ENCODE assay signal across 12 mouse cellular contexts in the genomic region with DNA sequence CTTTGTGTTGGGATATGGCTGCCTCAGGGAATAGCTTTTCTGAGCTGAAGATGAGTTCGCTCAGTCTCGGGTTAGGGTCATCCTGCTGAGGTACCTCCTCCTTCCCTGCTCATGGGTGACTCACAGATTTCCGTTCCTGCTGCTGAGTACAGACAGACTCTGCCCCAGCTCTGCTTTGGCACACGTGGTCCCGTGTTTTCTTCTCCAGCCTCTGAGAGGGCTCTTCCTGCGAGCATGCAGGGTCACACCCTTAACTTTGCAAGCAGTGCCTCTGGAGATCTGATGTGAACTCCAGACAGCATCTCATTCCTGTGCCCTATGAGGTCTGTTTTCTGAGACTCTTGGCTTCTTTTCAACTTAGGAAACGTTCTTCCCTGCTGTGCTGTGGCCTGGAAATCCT. TPM values are rescaled to one million over a fixed set of nuclear protein-coding genes. Genes with fewer than 3 reads are reported as not detected.
DNase-seq lines count a peak whose midpoint lies in the region; ATAC-seq and TF ChIP-seq lines count a peak whose summit lies in the region.
"Had no signal": no experiment of that assay in that cellular context is flagged by ENCODE, and none has a peak within 500 bp of the region (broad histone marks: within the 10 kb centered on the region; RNA-seq: fewer than 3 reads in every experiment).

No protein-coding gene starts in this region.

- no peak overlapping the region for H3K27ac ChIP-seq in lung, embryonic 14.5 days (ENCODE audit: low read depth)
- H3K27ac ChIP-seq in heart, embryonic 13.5 days (replicated peaks), result peak overlapping the region; percentile 49
- no peak overlapping the region for H3K27ac ChIP-seq in stomach, embryonic 16.5 days (ENCODE audit: low read length)
- H3K27ac ChIP-seq: hindbrain, embryonic 15.5 days had no signal

- H3K9ac ChIP-seq in lung, embryonic 14.5 days, result no peak overlapping the region
- no peak overlapping the region for H3K9ac ChIP-seq in heart, embryonic 13.5 days
- no peak overlapping the region for H3K9ac ChIP-seq in stomach, embryonic 16.5 days (ENCODE audit: low read length)
- H3K9ac ChIP-seq: hindbrain, embryonic 15.5 days; liver, postnatal 0 days had no signal

- DNase-seq in gastrocnemius, postnatal 25 days, result peak; percentile 62
- no peak for DNase-seq in gastrocnemius, postnatal 10 days
- DNase-seq in lung, embryonic 14.5 days, result no peak
- no peak for DNase-seq in lung, adult 18-20 months
- no peak for DNase-seq in urinary bladder, adult 2 months (ENCODE audit: low spot score)
- no peak for DNase-seq in layer of hippocampus, postnatal 10 days (ENCODE audit: low spot score in 2 of 2)
- DNase-seq: cerebellum, adult 18-20 months; liver, postnatal 0 days had no signal

- no peak overlapping the region for H3K4me3 ChIP-seq in lung, embryonic 14.5 days (ENCODE audit: low read depth, low read length)
- H3K4me3 ChIP-seq in heart, embryonic 13.5 days, result no peak overlapping the region
- no peak overlapping the region for H3K4me3 ChIP-seq in stomach, embryonic 16.5 days (replicated peaks; ENCODE audit: low read length)
- H3K4me3 ChIP-seq: hindbrain, embryonic 15.5 days had no signal

- no peaks in the 10 kb centered on the region for H3K9me3 ChIP-seq in lung, embryonic 14.5 days (ENCODE audit: low read depth, low read length)
- H3K9me3 ChIP-seq in heart, embryonic 13.5 days, result no peaks in the 10 kb centered on the region
- 0 out of 2 replicates have a peak, but pooled peaks cover 3% of the 10 kb centered on the region for H3K9me3 ChIP-seq in stomach, embryonic 16.5 days (replicated peaks; ENCODE audit: control insufficient read depth, low read length)
- H3K9me3 ChIP-seq: hindbrain, embryonic 15.5 days had no signal

- ATAC-seq in lung, embryonic 14.5 days (ENCODE audit: insufficient read depth), result peak; percentile 44; the same call in 1 of the 2 replicates
- ATAC-seq in heart, embryonic 13.5 days (ENCODE audit: extremely low read depth, insufficient number of reproducible peaks, low FRiP score, low TSS enrichment), result 0 out of 2 replicates have a peak, but pooled peaks have one; percentile 27
- peak; percentile 77; the same call in 1 of the 2 replicates for ATAC-seq in stomach, embryonic 16.5 days (ENCODE audit: insufficient read depth, low FRiP score)
- ATAC-seq: liver, postnatal 0 days had no signal

- H3K27me3 ChIP-seq in lung, embryonic 14.5 days (ENCODE audit: insufficient read depth, low read length), result no peaks in the 10 kb centered on the region
- no peaks in the 10 kb centered on the region for H3K27me3 ChIP-seq in heart, embryonic 13.5 days (replicated peaks)
- H3K27me3 ChIP-seq in stomach, embryonic 16.5 days (ENCODE audit: control insufficient read depth, insufficient read depth, low read length), result no peaks in the 10 kb centered on the region
- H3K27me3 ChIP-seq: CH12.LX; hindbrain, embryonic 15.5 days had no signal

- H3K4me1 ChIP-seq in lung, embryonic 14.5 days (ENCODE audit: insufficient read depth), result 0 out of 2 replicates have a peak, but pooled peaks cover 4% of the 10 kb centered on the region
- peaks cover 25% of the 10 kb centered on the region for H3K4me1 ChIP-seq in heart, embryonic 13.5 days
- H3K4me1 ChIP-seq in stomach, embryonic 16.5 days (ENCODE audit: control insufficient read depth, insufficient read depth, low read length), result 0 out of 2 replicates have a peak, but pooled peaks cover 3% of the 10 kb centered on the region
- H3K4me1 ChIP-seq: hindbrain, embryonic 15.5 days had no signal

- H3K36me3 ChIP-seq in lung, embryonic 14.5 days (ENCODE audit: insufficient read depth), result no peaks in the 10 kb centered on the region
- no peaks in the 10 kb centered on the region for H3K36me3 ChIP-seq in heart, embryonic 13.5 days
- no peaks in the 10 kb centered on the region for H3K36me3 ChIP-seq in stomach, embryonic 16.5 days (ENCODE audit: control insufficient read depth, insufficient read depth, low read length)
- H3K36me3 ChIP-seq: hindbrain, embryonic 15.5 days had no signal

- TF ChIP-seq CTCF in lung, embryonic 14.5 days (IDR thresholded peaks at IDR 0.05; ENCODE audit: low read depth), result no peak

- H3K4me2 ChIP-seq in lung, embryonic 14.5 days, result no peak overlapping the region
- H3K4me2 ChIP-seq in heart, embryonic 13.5 days, result 0 out of 2 replicates have a peak overlapping the region, but pooled peaks have one; percentile 16
- no peak overlapping the region for H3K4me2 ChIP-seq in stomach, embryonic 16.5 days (ENCODE audit: low read depth, low read length)
- H3K4me2 ChIP-seq: hindbrain, embryonic 15.5 days had no signal

- 34% methylated on average over 7 of the region's 7 CpGs for WGBS in lung, embryonic 14.5 days
- WGBS in heart, embryonic 13.5 days, result 16% methylated on average over 7 of the region's 7 CpGs
- 32% methylated on average over 7 of the region's 7 CpGs for WGBS in stomach, embryonic 16.5 days

RNA-seq across cellular contexts. Expression of gene Csrp1, which starts 8.7 kb away (rescaled TPM):
- total RNA-seq in gastrocnemius, postnatal 25 days (2021), result 10 to 100 TPM; 24.8 to 41.1 TPM
- total RNA-seq in gastrocnemius, postnatal 10 days (2021), result 10 to 100 TPM; 63.5 to 70.3 TPM
- polyA plus RNA-seq in lung, embryonic 14.5 days (2014; fragmentation: Nextera tagmentation; extraction: Ambion mirVana), result 271 and 297 TPM in 2 replicates
- 207 and 208 TPM in 2 replicates for polyA plus RNA-seq in heart, embryonic 13.5 days (2015; fragmentation: Nextera tagmentation; extraction: Ambion mirVana)
- polyA plus RNA-seq in stomach, embryonic 16.5 days (2015; fragmentation: Nextera tagmentation; extraction: Ambion mirVana), result 229 and 245 TPM in 2 replicates
- 3,856 and 5,107 TPM in 2 replicates for polyA plus RNA-seq in urinary bladder, adult 2 months (2012; rRNA removed)
- total RNA-seq in layer of hippocampus, postnatal 10 days (2021), result 10 to 100 TPM; 82.2 to 91.4 TPM

RNA-seq across cellular contexts. Expression of gene Phlda3, which starts 54.8 kb away (rescaled TPM):
- 100 to 1,000 TPM in 1 of 2 experiments, 10 to 100 TPM in 1; 56.9 to 161 TPM for total RNA-seq in gastrocnemius, postnatal 25 days (2021)
- 10 to 100 TPM; 24.1 to 36.7 TPM for total RNA-seq in gastrocnemius, postnatal 10 days (2021)
- 75.4 and 79.5 TPM in 2 replicates for polyA plus RNA-seq in lung, embryonic 14.5 days (2014; fragmentation: Nextera tagmentation; extraction: Ambion mirVana)
- polyA plus RNA-seq in heart, embryonic 13.5 days (2015; fragmentation: Nextera tagmentation; extraction: Ambion mirVana), result 67.1 and 75.3 TPM in 2 replicates
- polyA plus RNA-seq in stomach, embryonic 16.5 days (2015; fragmentation: Nextera tagmentation; extraction: Ambion mirVana), result 77.4 and 80.5 TPM in 2 replicates
- 124 and 138 TPM in 2 replicates for polyA plus RNA-seq in urinary bladder, adult 2 months (2012; rRNA removed)
- total RNA-seq in layer of hippocampus, postnatal 10 days (2021), result 10 to 100 TPM; 12.3 to 12.7 TPM

Comparison
In these comparisons a context has a peak if more than half of its experiments do, and no peak if none do; other contexts are left out.
1. ATAC-seq: peak in every context shown above with its lines; median percentile 77 in stomach, embryonic 16.5 days; 44 in lung, embryonic 14.5 days; 27 in heart, embryonic 13.5 days.
2. RNA of gene Csrp1, which starts 8.7 kb away (polyA plus RNA-seq): 3,856 to 5,107 TPM in urinary bladder, adult 2 months; 271 to 297 TPM in lung, embryonic 14.5 days, 229 to 245 TPM in stomach, embryonic 16.5 days and 207 to 208 TPM in heart, embryonic 13.5 days; every median in the first group is over 10 times any median in the second.